Mouse (Mus musculus) neural tube, embryonic 12.5 days (tissue): ENCODE measurements around the gene 4933416C03Rik. TPM values are rescaled to one million over a fixed set of nuclear protein-coding genes. Genes with fewer than 3 reads are reported as not detected.

Experiments used
- ATAC-seq: fragments of 200-750 bp; cut with Nextera tagmentation; 2 replicates; pipeline ENCODE4 v1.8.0; 2017; ENCODE audit warnings: low read depth, mild to moderate bottlenecking, moderate TSS enrichment, moderate library complexity; ENCODE audit not compliant: low FRiP score
- H3K27ac ChIP-seq: fragments of 300-500 bp; sonication (generic); 2 replicates; pipeline ENCODE4 v1.5.1; 2016
- H3K27me3 ChIP-seq: fragments of 300-500 bp; sonication (generic); replicated peaks from 2 replicates; pipeline ENCODE4 v1.6.1; 2016; ENCODE audit warnings: mild to moderate bottlenecking
- H3K36me3 ChIP-seq: fragments of 300-500 bp; sonication (generic); 2 replicates; pipeline ENCODE4 v1.6.1; 2016; ENCODE audit warnings: mild to moderate bottlenecking
- H3K4me1 ChIP-seq: fragments of 300-500 bp; sonication (generic); 2 replicates; pipeline ENCODE4 v1.6.1; 2016
- H3K4me2 ChIP-seq: fragments of 300-500 bp; sonication (generic); replicated peaks from 2 replicates; pipeline ENCODE4 v1.6.1; 2016; ENCODE audit warnings: mild to moderate bottlenecking
- H3K4me3 ChIP-seq: fragments of 300-500 bp; sonication (generic); 2 replicates; pipeline ENCODE4 v1.5.1; 2016
- H3K9ac ChIP-seq: fragments of 300-500 bp; sonication (generic); 2 replicates; pipeline ENCODE4 v1.6.1; 2016; ENCODE audit warnings: mild to moderate bottlenecking
- H3K9me3 ChIP-seq: fragments of 300-500 bp; sonication (generic); 2 replicates; pipeline ENCODE4 v1.6.1; 2016; ENCODE audit warnings: mild to moderate bottlenecking
- WGBS: fragments of 180-500 bp; shearing (Covaris S2); methylation state at CpG from one replicate; pipeline ENCODE4 v1.1.7; 2016; 5-methylcytosine and 5-hydroxymethylcytosine counted together
- polyA plus RNA-seq: library from polyadenylated mRNA; unstranded; fragments of >200 nt; fragmentation: Nextera tagmentation; extraction: Ambion mirVana; gene quantifications from 2 replicates; pipeline ENCODE4 v1.2.1, GENCODE M21; 2016

The 4933416C03Rik gene
- polyA plus RNA-seq: 0.13 and 0.15 TPM in 2 replicates

- H3K27ac ChIP-seq: no peak within 1 kb of the TSS
- H3K4me1 ChIP-seq: no peaks in the 10 kb centered on the region
- peaks cover 8% of the 10 kb centered on the region for H3K9me3 ChIP-seq
- WGBS: 95% methylated on average over 39 of the region's 39 CpGs
- H3K27me3 ChIP-seq: no peaks in the 10 kb centered on the region
- no peak within 1 kb of the TSS for H3K9ac ChIP-seq
- H3K4me2 ChIP-seq: no peak within 1 kb of the TSS
- H3K36me3 ChIP-seq: no peaks in the 10 kb centered on the region
- no peak within 1 kb of the TSS for H3K4me3 ChIP-seq
- ATAC-seq: no peak
These were observed at the start of gene 4933416C03Rik for GRCm38 (mm10) chr10:116113867-116114474. TSS of gene 4933416C03Rik (minus strand) at chr10:116113917.

- Histone ChIP-seq H3K27me3 (no peaks in the 10 kb centered on the region), H3K4me3 (no peak overlapping the region), H3K9ac (no peak overlapping the region), H3K36me3 (no peaks in the 10 kb centered on the region), H3K4me2 (no peak overlapping the region), H3K9me3 (no peaks in the 10 kb centered on the region), H3K4me1 (no peaks in the 10 kb centered on the region), H3K27ac (no peak overlapping the region)
- 79% methylated on average over 11 of the region's 12 CpGs for WGBS
- ATAC-seq: no peak
These were observed 48.6 kb upstream of the 4933416C03Rik start for GRCm38 (mm10) chr10:116162338-116162737.

DNA sequence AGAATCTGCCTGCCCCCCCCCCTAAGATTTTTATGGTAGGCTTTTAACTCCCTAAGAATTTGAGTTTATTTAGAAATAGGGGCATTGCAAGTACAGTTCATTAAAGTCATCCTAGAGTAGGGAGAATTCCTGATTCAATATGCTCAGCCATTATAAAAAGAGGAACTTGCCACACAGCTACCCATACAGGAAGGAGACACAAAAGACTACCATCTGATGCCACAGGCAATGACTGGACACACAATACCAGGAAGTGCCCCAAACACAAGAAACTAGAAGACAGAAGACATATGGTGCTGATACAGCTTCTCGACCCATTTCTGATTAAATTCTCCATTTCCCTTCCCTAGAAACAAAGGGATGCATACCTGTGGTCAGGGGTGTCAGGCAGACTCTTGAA is 43.0 kb upstream of the 4933416C03Rik start:
- no peak overlapping the region for H3K4me2 ChIP-seq
- H3K27me3 ChIP-seq: no peaks in the 10 kb centered on the region
- H3K36me3 ChIP-seq: no peaks in the 10 kb centered on the region
- ATAC-seq: no peak
- no peaks in the 10 kb centered on the region for H3K9me3 ChIP-seq
- 77% methylated on average over 1 of the region's 1 CpGs for WGBS
- H3K9ac ChIP-seq: no peak overlapping the region
- H3K4me3 ChIP-seq: no peak overlapping the region
- H3K4me1 ChIP-seq: no peaks in the 10 kb centered on the region
- no peak overlapping the region for H3K27ac ChIP-seq

DNA sequence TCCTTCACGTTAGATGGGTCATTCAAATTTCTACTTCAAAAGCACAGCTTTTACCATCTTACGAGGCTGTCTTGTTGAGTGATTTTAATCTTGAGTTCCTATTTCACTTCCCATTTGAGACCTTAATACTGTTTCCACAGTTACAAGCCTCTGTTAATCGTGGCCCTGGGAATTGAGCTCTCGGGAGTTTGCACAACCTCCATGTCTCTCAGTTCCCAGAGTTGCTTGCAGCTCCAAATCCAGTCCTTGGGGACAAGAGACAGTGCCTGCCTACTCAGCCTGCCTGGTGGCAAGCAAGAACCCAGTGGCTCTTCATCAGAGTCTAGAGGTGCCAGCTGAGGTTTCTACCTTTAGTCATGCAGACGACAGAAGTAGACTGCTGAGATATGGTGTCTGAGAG is 41.0 kb upstream of the 4933416C03Rik start:
- H3K27me3 ChIP-seq: no peaks in the 10 kb centered on the region
- H3K9me3 ChIP-seq: no peaks in the 10 kb centered on the region
- H3K36me3 ChIP-seq: no peaks in the 10 kb centered on the region
- WGBS: 85% methylated on average over 5 of the region's 5 CpGs
- no peak overlapping the region for H3K9ac ChIP-seq
- H3K27ac ChIP-seq: no peak overlapping the region
- no peak overlapping the region for H3K4me2 ChIP-seq
- no peak overlapping the region for H3K4me3 ChIP-seq
- H3K4me1 ChIP-seq: no peaks in the 10 kb centered on the region
- no peak for ATAC-seq

- Histone ChIP-seq H3K9ac (no peak overlapping the region), H3K27me3 (no peaks in the 10 kb centered on the region), H3K4me3 (no peak overlapping the region), H3K9me3 (no peaks in the 10 kb centered on the region), H3K36me3 (no peaks in the 10 kb centered on the region), H3K27ac (no peak overlapping the region), H3K4me2 (no peak overlapping the region; the same call in 1 of the 2 replicates), H3K4me1 (peaks cover 12% of the 10 kb centered on the region)
- WGBS: 25% methylated on average over 9 of the region's 9 CpGs
- no peak for ATAC-seq
These were observed 32.4 kb upstream of the 4933416C03Rik start for GRCm38 (mm10) chr10:116146091-116146490.

GRCm38 (mm10) chr10:116143684-116144083 is 30.0 kb upstream of the 4933416C03Rik start:
- Histone ChIP-seq H3K4me2 (no peak overlapping the region), H3K36me3 (no peaks in the 10 kb centered on the region), H3K9me3 (no peaks in the 10 kb centered on the region), H3K27me3 (no peaks in the 10 kb centered on the region), H3K27ac (no peak overlapping the region), H3K9ac (no peak overlapping the region), H3K4me1 (peaks cover 12% of the 10 kb centered on the region), H3K4me3 (no peak overlapping the region)
- WGBS: 89% methylated on average over 10 of the region's 10 CpGs
- ATAC-seq: no peak

DNA sequence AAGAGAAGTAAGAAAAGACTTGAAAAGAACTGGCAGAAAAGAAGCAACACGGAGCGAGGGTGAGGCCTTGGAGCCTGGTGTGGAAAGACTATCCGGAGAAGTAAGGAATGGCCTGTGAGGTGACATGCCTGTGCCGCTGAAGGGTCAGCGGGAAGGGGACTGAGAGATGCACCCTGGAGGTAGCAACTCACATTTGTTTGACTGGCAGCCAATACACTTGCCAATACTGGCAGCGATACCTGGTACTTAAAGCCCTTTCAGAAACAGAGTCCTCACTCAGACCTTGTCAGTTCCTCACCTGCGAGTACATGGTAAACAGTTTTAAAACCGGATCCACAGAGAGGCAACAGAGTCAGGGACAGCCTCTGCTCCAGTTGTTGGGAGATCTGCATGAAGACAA is 26.5 kb upstream of the 4933416C03Rik start:
- H3K27me3 ChIP-seq: no peaks in the 10 kb centered on the region
- ATAC-seq: no peak
- H3K4me2 ChIP-seq: no peak overlapping the region
- 96% methylated on average over 8 of the region's 8 CpGs for WGBS
- H3K4me3 ChIP-seq: no peak overlapping the region
- H3K9me3 ChIP-seq: no peaks in the 10 kb centered on the region
- no peak overlapping the region for H3K9ac ChIP-seq
- H3K36me3 ChIP-seq: no peaks in the 10 kb centered on the region
- no peaks in the 10 kb centered on the region for H3K4me1 ChIP-seq
- no peak overlapping the region for H3K27ac ChIP-seq

GRCm38 (mm10) chr10:116135187-116135586 is 21.5 kb upstream of the 4933416C03Rik start:
- Histone ChIP-seq H3K36me3 (no peaks in the 10 kb centered on the region), H3K9me3 (no peaks in the 10 kb centered on the region), H3K4me3 (no peak overlapping the region), H3K27ac (no peak overlapping the region), H3K27me3 (no peaks in the 10 kb centered on the region), H3K4me2 (no peak overlapping the region), H3K4me1 (no peaks in the 10 kb centered on the region), H3K9ac (no peak overlapping the region)
- 88% methylated on average over 2 of the region's 2 CpGs for WGBS
- ATAC-seq: no peak

DNA sequence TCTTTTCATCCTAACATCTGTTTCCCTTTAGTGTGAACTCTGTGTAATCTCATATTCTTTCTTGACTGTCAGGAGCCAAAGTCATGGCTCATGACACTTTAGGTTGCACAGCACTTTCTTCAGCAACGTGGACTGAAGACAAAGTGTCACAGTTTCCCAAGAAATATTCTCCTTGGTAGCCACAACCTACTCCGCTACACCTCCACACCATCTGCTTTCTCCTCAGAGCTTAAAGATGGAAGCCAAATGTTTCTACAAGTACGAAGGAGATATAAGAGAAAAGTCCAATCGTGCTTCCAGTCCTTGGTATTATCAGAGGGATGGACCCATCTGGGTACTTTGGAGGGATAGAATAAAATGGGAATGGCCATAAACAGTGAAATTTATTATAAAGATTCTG is 18.5 kb upstream of the 4933416C03Rik start:
- no peak overlapping the region for H3K27ac ChIP-seq
- no peaks in the 10 kb centered on the region for H3K27me3 ChIP-seq
- no peaks in the 10 kb centered on the region for H3K9me3 ChIP-seq
- no peak overlapping the region for H3K9ac ChIP-seq
- no peak overlapping the region for H3K4me2 ChIP-seq
- no peak overlapping the region for H3K4me3 ChIP-seq
- H3K36me3 ChIP-seq: no peaks in the 10 kb centered on the region
- ATAC-seq: no peak
- H3K4me1 ChIP-seq: no peaks in the 10 kb centered on the region
- WGBS: 82% methylated on average over 4 of the region's 4 CpGs

DNA sequence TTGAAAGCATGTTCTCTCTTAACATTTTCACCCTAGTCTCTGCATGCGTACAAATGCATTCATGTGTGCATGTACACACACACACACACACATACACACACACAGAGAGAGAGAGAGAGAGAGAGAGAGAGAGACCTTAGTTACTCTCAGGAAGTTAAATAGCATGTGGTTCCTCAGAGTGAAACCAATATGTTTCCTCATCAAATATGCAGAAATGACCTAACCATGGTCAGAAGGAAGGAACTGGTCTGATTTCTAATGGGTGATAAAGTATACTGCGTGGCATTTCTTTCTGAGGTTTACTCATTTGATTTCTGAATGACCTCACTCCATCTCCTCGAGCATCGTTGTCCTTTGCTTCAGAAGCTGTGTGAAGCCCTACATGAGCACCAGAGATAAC is 17.5 kb upstream of the 4933416C03Rik start:
- H3K27me3 ChIP-seq: no peaks in the 10 kb centered on the region
- H3K4me3 ChIP-seq: no peak overlapping the region
- no peak for ATAC-seq
- H3K4me1 ChIP-seq: no peaks in the 10 kb centered on the region
- H3K36me3 ChIP-seq: no peaks in the 10 kb centered on the region
- no peak overlapping the region for H3K27ac ChIP-seq
- WGBS: 84% methylated on average over 4 of the region's 4 CpGs
- H3K9ac ChIP-seq: no peak overlapping the region
- H3K9me3 ChIP-seq: no peaks in the 10 kb centered on the region
- H3K4me2 ChIP-seq: no peak overlapping the region

- no peaks in the 10 kb centered on the region for H3K9me3 ChIP-seq
- H3K36me3 ChIP-seq: no peaks in the 10 kb centered on the region
- H3K9ac ChIP-seq: no peak overlapping the region
- no peak overlapping the region for H3K4me3 ChIP-seq
- H3K4me2 ChIP-seq: no peak overlapping the region
- WGBS: 77% methylated on average over 3 of the region's 3 CpGs
- no peak for ATAC-seq
- no peaks in the 10 kb centered on the region for H3K4me1 ChIP-seq
- no peak overlapping the region for H3K27ac ChIP-seq
- H3K27me3 ChIP-seq: no peaks in the 10 kb centered on the region
These were observed 16.7 kb upstream of the 4933416C03Rik start for GRCm38 (mm10) chr10:116130401-116130800.

- WGBS: 75% methylated on average over 5 of the region's 5 CpGs
- Histone ChIP-seq H3K4me1 (no peaks in the 10 kb centered on the region), H3K27me3 (no peaks in the 10 kb centered on the region), H3K27ac (no peak overlapping the region), H3K36me3 (no peaks in the 10 kb centered on the region), H3K4me2 (no peak overlapping the region), H3K9me3 (no peaks in the 10 kb centered on the region), H3K4me3 (no peak overlapping the region), H3K9ac (no peak overlapping the region)
- no peak for ATAC-seq
These were observed 11.6 kb upstream of the 4933416C03Rik start for GRCm38 (mm10) chr10:116125364-116125763.

- Histone ChIP-seq H3K27ac (no peak overlapping the region), H3K27me3 (no peaks in the 10 kb centered on the region), H3K9ac (no peak overlapping the region), H3K4me3 (no peak overlapping the region), H3K36me3 (no peaks in the 10 kb centered on the region), H3K4me1 (no peaks in the 10 kb centered on the region), H3K9me3 (no peaks in the 10 kb centered on the region), H3K4me2 (no peak overlapping the region)
- no peak for ATAC-seq
- 87% methylated on average over 2 of the region's 2 CpGs for WGBS
These were observed 10.1 kb upstream of the 4933416C03Rik start for GRCm38 (mm10) chr10:116123808-116124207.
